Mouse (Mus musculus): ENCODE measurements at regions not wholly inside any gene's neighbourhood (a gene's known extent, or its start where the extent isn't known, plus 50 kb on each side); places are given as distances from the start of the nearest gene placed in this dataset.

DNA sequence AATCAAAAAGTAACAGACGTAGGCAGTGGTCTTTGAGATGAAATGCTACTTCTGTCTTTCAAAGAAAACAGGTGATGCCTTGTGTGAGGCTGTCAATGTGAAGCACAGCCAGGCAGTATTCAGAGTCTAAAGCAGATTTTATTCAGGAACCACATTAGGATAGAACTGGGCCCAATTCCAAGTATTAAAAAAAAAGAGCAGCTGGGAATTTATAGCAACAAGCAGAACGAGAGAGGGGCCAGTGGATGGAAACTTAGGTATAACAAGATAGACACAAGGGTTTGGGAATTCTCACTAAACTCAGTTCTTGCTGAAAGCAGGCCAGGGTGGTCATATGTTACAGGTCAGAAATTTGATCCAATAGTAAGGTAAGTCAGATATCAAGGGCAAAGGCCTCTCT, 72.6 kb downstream of the Rbmxl2 start:
- Histone ChIP-seq H3K4me2 (ENCODE audit: low read depth, low read length) (no peak overlapping the region), H3K36me3 (ENCODE audit: insufficient read depth, low read length) (no peaks in the 10 kb centered on the region), H3K27ac (no peak overlapping the region), H3K4me3 (ENCODE audit: low read length) (no peak overlapping the region), H3K4me1 (ENCODE audit: insufficient read depth, low read length) (no peaks in the 10 kb centered on the region), H3K9ac (replicated peaks; ENCODE audit: low read length) (no peak overlapping the region), H3K9me3 (ENCODE audit: low read length) (no peaks in the 10 kb centered on the region), H3K27me3 (ENCODE audit: insufficient read depth, low read length) (no peaks in the 10 kb centered on the region)
- DNase-seq (ENCODE audit: low spot score): peak; percentile 34
- ATAC-seq: no peak
- 34% methylated on average over 2 of the region's 2 CpGs for WGBS
- no peak for TF ChIP-seq CTCF (IDR thresholded peaks at IDR 0.05; ENCODE audit: low read depth)

Measured in hindbrain, postnatal 0 days (tissue).